Mouse (Mus musculus) forebrain, embryonic 11.5 days (tissue): ENCODE results near the gene Pilra. TPM values are rescaled to one million over a fixed set of nuclear protein-coding genes. Genes with fewer than 3 reads are reported as not detected.

ENCODE experiments used
- ATAC-seq: fragments of 200-750 bp; cut with Nextera tagmentation; replicated peaks from 2 replicates; pipeline ENCODE4 v1.8.0; 2017; ENCODE audit warnings: moderate TSS enrichment; ENCODE audit not compliant: low FRiP score
- DNase-seq: peaks from one replicate; pipeline ENCODE4 v3.0.0-alpha.2; 2017; ENCODE audit warnings: low spot score
- H3K27ac ChIP-seq: fragments of 300-500 bp; sonication (generic); 2 replicates; pipeline ENCODE4 v1.5.1; 2014; ENCODE audit warnings: low read depth, low read length
- H3K27me3 ChIP-seq: fragments of 300-500 bp; sonication (generic); 2 replicates; pipeline ENCODE4 v1.6.1; 2014; ENCODE audit warnings: mild to moderate bottlenecking, low read length, mixed read lengths; ENCODE audit not compliant: control insufficient read depth, insufficient read depth
- H3K36me3 ChIP-seq: fragments of 300-500 bp; sonication (generic); 2 replicates; pipeline ENCODE4 v1.6.1; 2014; ENCODE audit warnings: mild to moderate bottlenecking, low read length, moderate library complexity, mixed read lengths; ENCODE audit not compliant: control insufficient read depth, insufficient read depth
- H3K4me1 ChIP-seq: fragments of 300-500 bp; sonication (generic); replicated peaks from 2 replicates; pipeline ENCODE4 v1.6.1; 2014; ENCODE audit warnings: low read length, mixed read lengths; ENCODE audit not compliant: control insufficient read depth, insufficient read depth
- H3K4me2 ChIP-seq: fragments of 300-500 bp; sonication (generic); 2 replicates; pipeline ENCODE4 v1.6.1; 2014; ENCODE audit warnings: low read depth, mild to moderate bottlenecking, low read length, moderate library complexity, mixed read lengths; ENCODE audit not compliant: severe bottlenecking
- H3K4me3 ChIP-seq: fragments of 300-500 bp; sonication (generic); 2 replicates; pipeline ENCODE4 v1.5.1; 2014; ENCODE audit warnings: low read depth, low read length
- H3K9ac ChIP-seq: fragments of 300-500 bp; sonication (generic); 2 replicates; pipeline ENCODE4 v1.6.1; 2014; ENCODE audit warnings: low read length
- H3K9me3 ChIP-seq: fragments of 300-500 bp; sonication (generic); 2 replicates; pipeline ENCODE4 v1.6.1; 2016; ENCODE audit warnings: low read length, mixed read lengths; ENCODE audit not compliant: control insufficient read depth
- WGBS: fragments of 180-500 bp; shearing (Covaris S2); extraction: QIAGEN DNeasy Blood & Tissue Kit; methylation state at CpG from one replicate; pipeline ENCODE4 v1.1.7; 2014; 5-methylcytosine and 5-hydroxymethylcytosine counted together
- polyA plus RNA-seq: library from polyadenylated mRNA; unstranded; fragments of >200 nt; fragmentation: Nextera tagmentation; extraction: Ambion mirVana; gene quantifications from 2 replicates; pipeline ENCODE4 v1.2.1, GENCODE M21; 2014

Pilra gene
- polyA plus RNA-seq, 1 experiment from 2014 or later = 0.13 TPM

GRCm38 (mm10) chr5:137808316-137808715 is 27.8 kb downstream of the Pilra start:
- ATAC-seq = no peak
- Histone ChIP-seq H3K27me3 (no peaks in the 10 kb centered on the region), H3K9me3 (no peaks in the 10 kb centered on the region), H3K4me2 (no peak overlapping the region), H3K9ac (no peak overlapping the region), H3K4me3 (no peak overlapping the region), H3K27ac (no peak overlapping the region), H3K4me1 (no peaks in the 10 kb centered on the region), H3K36me3 (no peaks in the 10 kb centered on the region)
- 90% methylated on average over 5 of the region's 5 CpGs for WGBS
- no peak for DNase-seq

GRCm38 (mm10) chr5:137806158-137806557 is 29.9 kb downstream of the Pilra start:
- WGBS = 85% methylated on average over 1 of the region's 1 CpGs
- DNase-seq (no peak), ATAC-seq (no peak)
- Histone ChIP-seq H3K36me3 (no peaks in the 10 kb centered on the region), H3K4me1 (no peaks in the 10 kb centered on the region), H3K4me3 (no peak overlapping the region), H3K4me2 (no peak overlapping the region), H3K27me3 (no peaks in the 10 kb centered on the region), H3K27ac (no peak overlapping the region), H3K9me3 (no peaks in the 10 kb centered on the region), H3K9ac (no peak overlapping the region)

DNA sequence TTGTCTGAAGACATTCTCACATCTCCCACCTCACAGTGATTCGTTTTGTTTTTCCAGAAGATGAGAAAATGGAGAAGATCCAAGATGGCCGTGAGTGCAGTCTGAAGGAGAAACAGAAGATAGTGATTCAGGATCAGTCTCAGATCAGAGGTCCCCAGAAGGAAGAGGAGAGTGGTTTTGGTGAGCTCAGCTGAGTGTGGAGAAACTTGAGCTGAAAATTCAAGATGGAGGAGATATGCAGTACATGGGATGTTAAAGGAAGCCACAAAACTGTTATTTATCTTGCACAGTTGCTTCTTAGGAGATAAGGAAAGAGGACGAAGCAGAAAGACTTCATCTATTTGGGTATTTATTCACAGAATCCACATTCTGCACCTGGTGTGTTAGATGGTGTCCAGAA is 35.2 kb downstream of the Pilra start:
- ATAC-seq (no peak), DNase-seq (no peak)
- Histone ChIP-seq H3K9ac (no peak overlapping the region), H3K9me3 (no peaks in the 10 kb centered on the region), H3K4me1 (no peaks in the 10 kb centered on the region), H3K4me2 (no peak overlapping the region), H3K27me3 (no peaks in the 10 kb centered on the region), H3K4me3 (no peak overlapping the region), H3K27ac (no peak overlapping the region), H3K36me3 (no peaks in the 10 kb centered on the region)
- 89% methylated on average over 3 of the region's 3 CpGs for WGBS

DNA sequence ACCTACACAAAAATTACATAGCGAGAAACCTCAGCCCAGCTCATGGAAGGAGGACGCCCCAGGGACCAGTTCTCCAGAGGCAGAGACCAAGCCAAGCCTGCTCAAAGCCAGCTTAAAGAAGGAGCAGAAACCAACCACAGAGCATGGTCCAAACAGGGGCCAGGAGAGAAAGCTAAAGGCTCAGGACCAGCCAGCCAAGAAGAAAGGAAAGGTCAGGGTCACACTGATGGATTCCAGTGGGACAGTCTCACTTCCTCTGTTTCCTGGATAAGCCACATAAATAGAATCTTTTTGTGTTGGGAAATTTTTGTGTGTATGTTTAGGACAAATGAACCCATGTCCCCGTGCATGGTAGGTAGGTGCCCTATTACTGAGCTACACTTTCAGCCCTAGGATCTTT is 39.5 kb downstream of the Pilra start:
- Histone ChIP-seq H3K9me3 (no peaks in the 10 kb centered on the region), H3K9ac (no peak overlapping the region), H3K4me3 (no peak overlapping the region), H3K27me3 (no peaks in the 10 kb centered on the region), H3K4me1 (no peaks in the 10 kb centered on the region), H3K36me3 (no peaks in the 10 kb centered on the region), H3K27ac (no peak overlapping the region), H3K4me2 (no peak overlapping the region)
- ATAC-seq (no peak), DNase-seq (no peak)
- 84% methylated on average over 3 of the region's 3 CpGs for WGBS

DNA sequence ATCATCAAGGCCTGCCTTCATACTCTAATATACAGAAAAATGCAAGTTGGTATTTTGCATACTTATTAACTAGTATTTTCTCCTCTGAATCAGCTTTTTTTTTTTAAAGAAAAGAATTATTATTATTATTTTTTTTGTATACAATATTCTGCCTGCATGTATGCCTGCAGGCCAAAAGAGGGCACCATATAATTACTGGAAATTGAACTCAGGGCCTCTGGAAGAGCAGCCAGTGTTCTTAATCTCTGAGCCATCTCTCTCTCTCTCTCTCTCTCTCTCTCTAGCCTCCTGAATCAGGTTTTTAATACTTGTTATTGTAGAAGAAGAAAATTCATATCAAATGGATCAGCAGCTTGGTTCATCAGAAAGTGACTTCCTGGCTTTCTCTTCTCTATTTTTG is 44.5 kb downstream of the Pilra start:
- H3K27ac ChIP-seq = no peak overlapping the region
- no peaks in the 10 kb centered on the region for H3K36me3 ChIP-seq
- no peaks in the 10 kb centered on the region for H3K9me3 ChIP-seq
- H3K27me3 ChIP-seq = no peaks in the 10 kb centered on the region; the same call in 1 of the 2 replicates
- ATAC-seq (no peak), DNase-seq (no peak)
- H3K9ac ChIP-seq = no peak overlapping the region
- H3K4me3 ChIP-seq = no peak overlapping the region
- H3K4me1 ChIP-seq = no peaks in the 10 kb centered on the region
- no peak overlapping the region for H3K4me2 ChIP-seq

DNA sequence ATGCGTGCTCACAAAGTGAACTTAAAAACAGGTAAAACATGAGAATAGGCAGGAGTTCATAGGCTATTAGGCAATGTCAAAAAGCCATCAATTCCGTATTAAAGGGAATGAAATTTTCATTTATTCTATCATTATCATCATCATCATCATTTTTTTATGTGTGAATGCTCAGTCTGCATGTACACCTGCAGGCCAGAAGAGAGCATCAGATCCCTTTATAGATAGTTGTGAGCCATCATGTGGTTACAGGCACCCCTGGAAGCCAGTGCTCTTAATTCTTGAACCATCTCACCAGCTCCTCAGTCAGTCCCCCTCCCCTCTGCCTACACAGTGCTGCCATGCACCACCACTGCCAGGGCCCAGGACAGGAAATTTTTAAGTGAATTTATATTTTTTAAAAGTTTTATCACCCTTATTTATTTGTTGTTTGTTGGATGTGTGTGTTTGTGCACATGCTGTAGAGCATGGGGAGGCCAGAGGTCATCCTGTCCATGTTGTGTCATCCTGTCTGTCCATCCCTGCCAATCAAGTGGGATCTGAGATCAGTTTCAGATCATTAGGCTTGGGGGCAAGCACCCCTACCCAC is 47.0 kb downstream of the Pilra start:
- Histone ChIP-seq H3K4me2 (no peak overlapping the region), H3K9me3 (no peaks in the 10 kb centered on the region), H3K27ac (no peak overlapping the region), H3K36me3 (0 out of 2 replicates have a peak, but pooled peaks cover 2% of the 10 kb centered on the region), H3K9ac (no peak overlapping the region), H3K4me3 (no peak overlapping the region), H3K27me3 (no peaks in the 10 kb centered on the region; the same call in 1 of the 2 replicates), H3K4me1 (peaks cover 13% of the 10 kb centered on the region)
- DNase-seq = no peak
- WGBS = 91% methylated on average over 2 of the region's 2 CpGs
- no peak for ATAC-seq

GRCm38 (mm10) chr5:137788171-137788570 is 47.9 kb downstream of the Pilra start:
- peak; percentile 67 for DNase-seq
- 74% methylated on average over 24 of the region's 24 CpGs for WGBS
- H3K36me3 ChIP-seq = peaks cover 2% of the 10 kb centered on the region; the same call in 1 of the 2 replicates
- no peak overlapping the region for H3K27ac ChIP-seq
- no peak overlapping the region for H3K9ac ChIP-seq
- no peak overlapping the region for H3K4me3 ChIP-seq
- no peak for ATAC-seq
- H3K4me1 ChIP-seq = peaks cover 21% of the 10 kb centered on the region
- no peaks in the 10 kb centered on the region; the same call in 1 of the 2 replicates for H3K27me3 ChIP-seq
- H3K9me3 ChIP-seq = no peaks in the 10 kb centered on the region
- peak overlapping the region; percentile 90; the same call in 1 of the 2 replicates for H3K4me2 ChIP-seq

DNA sequence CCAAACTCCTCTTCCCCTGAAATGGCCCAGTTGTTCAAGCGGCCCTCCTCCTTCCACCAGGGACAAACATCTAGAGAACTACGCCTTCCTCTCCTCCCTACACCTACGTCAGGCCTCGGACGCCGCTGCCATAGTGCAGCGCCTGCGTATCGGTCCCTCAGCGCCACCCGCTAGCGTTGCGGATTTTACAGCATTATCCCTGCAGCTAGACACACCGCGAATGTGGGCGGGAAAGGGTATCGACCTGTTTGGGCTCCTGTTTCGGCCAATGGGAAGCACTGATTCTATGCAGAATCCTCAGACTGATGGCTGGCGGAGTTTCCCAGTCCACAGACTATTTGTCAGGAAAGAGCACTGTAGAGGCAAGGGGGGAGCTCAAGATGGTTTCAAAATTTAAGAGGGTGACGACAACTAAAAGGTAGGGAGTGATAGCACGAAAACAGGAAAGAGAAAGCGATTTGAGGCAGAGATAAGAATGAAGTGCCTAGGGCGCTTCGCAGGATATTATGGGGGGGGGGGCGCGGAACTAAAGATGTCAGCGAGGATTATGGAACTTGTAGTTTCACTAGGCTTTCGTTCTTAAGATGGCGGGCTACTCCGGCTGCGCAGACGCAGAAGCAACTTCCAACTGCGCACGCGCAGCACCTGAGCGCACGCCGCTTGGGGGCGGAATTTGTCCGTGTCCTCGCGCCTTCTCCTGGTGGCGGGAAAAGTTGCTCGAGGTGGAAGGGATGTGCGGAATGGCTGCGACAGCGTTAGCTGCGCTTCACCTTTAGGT is 48.7 kb downstream of the Pilra start, which contains the start of the genes Mepce and Zcwpw1:
Gene Mepce (minus strand): TSS at position 505 of the 778 bp plus-strand sequence.
Gene Zcwpw1 (plus strand): TSS at position 648 of the 778 bp plus-strand sequence.
- peak; percentile 97 for DNase-seq
- Histone ChIP-seq H3K9ac (peak within 1 kb of the TSS; percentile 92), H3K36me3 (peaks cover 6% of the 10 kb centered on the region; the same call in 1 of the 2 replicates), H3K4me1 (peaks cover 21% of the 10 kb centered on the region), H3K27me3 (no peaks in the 10 kb centered on the region; the same call in 1 of the 2 replicates), H3K9me3 (no peaks in the 10 kb centered on the region), H3K4me2 (peak within 1 kb of the TSS; percentile 90), H3K27ac (peak within 1 kb of the TSS; percentile 99), H3K4me3 (peak within 1 kb of the TSS; percentile 85)
- peak; percentile 73 for ATAC-seq
- under 1% methylated on average over 48 of the region's 48 CpGs for WGBS
